Mouse (Mus musculus): Measurements from ENCODE around the gene Cyp17a1. TPM values are rescaled to one million over a fixed set of nuclear protein-coding genes. Genes with fewer than 3 reads are reported as not detected.

Cyp17a1 gene
- not detected for polyA plus RNA-seq (2017; shearing (Covaris generic))

GRCm38 (mm10) chr19:46672766-46673418 is at the start of gene Cyp17a1:
Gene Cyp17a1, minus strand, starts transcription at chr19:46673172.

GRCm38 (mm10) chr19:46707296-46708151 is 34.6 kb upstream of the Cyp17a1 start, which contains the start of gene As3mt:
Gene As3mt, plus strand, starts transcription at chr19:46707458.

GRCm38 (mm10) chr19:46689460-46690372 is 16.7 kb upstream of the Cyp17a1 start, which contains the start of gene Borcs7:
Gene Borcs7, plus strand, starts transcription at chr19:46689906.

Other genes starting within 250 kb of the Cyp17a1 start
- 31.6 TPM for gene Trim8, start 171.5 kb downstream of the Cyp17a1 start, polyA plus RNA-seq (2017; shearing (Covaris generic))
- 22.9 TPM for gene Arl3, start 100.0 kb downstream of the Cyp17a1 start, polyA plus RNA-seq (2017; shearing (Covaris generic))
- 11.2 TPM for gene Sfxn2, start 99.8 kb downstream of the Cyp17a1 start, polyA plus RNA-seq (2017; shearing (Covaris generic))
- 73.7 TPM for gene Wbp1l, start 74.1 kb downstream of the Cyp17a1 start, polyA plus RNA-seq (2017; shearing (Covaris generic))
- 5.9 TPM for gene Borcs7, start 16.7 kb upstream of the Cyp17a1 start, polyA plus RNA-seq (2017; shearing (Covaris generic))
- gene As3mt, start 34.3 kb upstream of the Cyp17a1 start, polyA plus RNA-seq (2017; shearing (Covaris generic)): 13.3 TPM
- 1.2 TPM for gene Cnnm2, start 88.4 kb upstream of the Cyp17a1 start, polyA plus RNA-seq (2017; shearing (Covaris generic))

Data from activated CD4-positive, CD25-positive, alpha-beta regulatory T cell, adult 9 weeks (primary cell).